Mouse (Mus musculus) G1E (cell line): ENCODE data around the gene Fabp7.

Experiments
- CTCF ChIP-seq: IDR thresholded peaks from 2 replicates; pipeline ENCODE4 v1.5.1; 2012; ENCODE audit warnings: low read depth, low read length, inconsistent platforms, mixed read lengths
- GATA1 ChIP-seq: IDR thresholded peaks from 2 replicates; pipeline ENCODE4 v1.6.1; 2012; ENCODE audit warnings: borderline replicate concordance, low read length, inconsistent platforms, mixed read lengths
- TAL1 ChIP-seq: conservative IDR thresholded peaks from 2 replicates; pipeline ENCODE4 v1.6.1; 2012; ENCODE audit warnings: low read depth, low read length, inconsistent platforms, mixed read lengths

GRCm38 (mm10) chr10:57815869-57816268 is 31.2 kb downstream of the Fabp7 start:
- TF ChIP-seq CTCF, result no peak
- no peak for TF ChIP-seq GATA1
- TF ChIP-seq TAL1, result no peak
